Mouse (Mus musculus): ENCODE data around the gene Il1r2.

Il1r2 gene

GRCm38 (mm10) chr1:40073779-40074178, at the start of gene Il1r2:
Gene Il1r2, plus strand, starts transcription at chr1:40074079.
- no peak for DNase-seq

DNA sequence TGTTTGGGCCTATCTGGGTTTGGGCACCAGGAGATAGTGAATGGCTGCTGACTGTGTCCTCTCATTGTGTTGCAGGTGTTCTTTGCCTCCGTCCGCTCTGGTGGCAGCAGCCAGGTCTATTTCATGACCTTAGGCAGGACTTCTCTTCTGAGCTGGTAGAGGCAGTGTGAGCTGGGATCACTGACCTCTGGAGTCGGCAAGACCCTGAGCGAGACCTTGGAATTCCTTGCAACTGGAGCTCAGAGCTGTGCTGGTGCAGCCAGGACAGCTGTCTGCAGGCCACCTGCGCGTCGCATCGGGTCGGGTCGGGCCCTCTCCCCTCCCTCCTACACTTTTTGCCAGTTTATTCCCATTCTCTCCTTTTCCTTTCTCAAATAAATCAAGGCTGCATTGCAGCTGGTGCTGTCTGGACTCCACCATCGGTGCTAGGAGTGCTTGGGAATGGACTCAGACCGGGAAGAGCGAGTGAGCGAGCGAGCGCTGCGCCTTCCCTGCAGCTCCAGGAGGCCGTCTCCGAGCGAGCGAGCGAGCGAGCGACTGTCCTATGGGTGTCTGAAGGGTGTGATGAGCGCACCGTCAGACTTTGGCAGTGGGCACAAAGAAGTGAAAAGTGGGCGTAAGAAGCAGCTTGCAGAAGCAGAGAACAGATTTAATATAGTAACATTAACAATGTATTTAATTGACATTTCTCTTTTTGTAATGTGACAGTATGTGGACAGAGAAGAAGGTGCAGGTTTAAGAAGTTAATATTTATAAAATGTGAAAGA, 49.1 kb upstream of the Il1r2 start:
- DNase-seq, result peak; percentile 52

DNA sequence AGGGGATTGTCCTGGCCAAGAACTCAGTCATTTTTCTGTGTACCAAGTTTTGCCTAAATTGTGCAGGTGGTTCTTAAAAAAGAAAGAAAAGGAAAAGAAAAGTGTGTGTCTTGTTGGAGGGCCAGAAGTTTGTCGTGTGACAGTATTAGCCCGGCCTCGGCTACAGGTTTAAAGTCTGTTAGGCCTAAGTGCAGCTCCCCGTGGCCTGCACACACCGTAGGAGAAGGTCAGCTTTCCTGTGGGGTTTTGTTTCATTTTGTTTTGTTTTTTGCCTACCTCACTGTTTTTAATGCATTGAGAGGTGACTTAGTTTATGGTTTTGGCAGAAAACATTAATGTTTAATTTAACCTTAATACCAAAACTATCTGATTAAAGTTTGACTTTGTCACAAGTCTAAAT, 48.5 kb upstream of the Il1r2 start:
- no peak for DNase-seq

DNA sequence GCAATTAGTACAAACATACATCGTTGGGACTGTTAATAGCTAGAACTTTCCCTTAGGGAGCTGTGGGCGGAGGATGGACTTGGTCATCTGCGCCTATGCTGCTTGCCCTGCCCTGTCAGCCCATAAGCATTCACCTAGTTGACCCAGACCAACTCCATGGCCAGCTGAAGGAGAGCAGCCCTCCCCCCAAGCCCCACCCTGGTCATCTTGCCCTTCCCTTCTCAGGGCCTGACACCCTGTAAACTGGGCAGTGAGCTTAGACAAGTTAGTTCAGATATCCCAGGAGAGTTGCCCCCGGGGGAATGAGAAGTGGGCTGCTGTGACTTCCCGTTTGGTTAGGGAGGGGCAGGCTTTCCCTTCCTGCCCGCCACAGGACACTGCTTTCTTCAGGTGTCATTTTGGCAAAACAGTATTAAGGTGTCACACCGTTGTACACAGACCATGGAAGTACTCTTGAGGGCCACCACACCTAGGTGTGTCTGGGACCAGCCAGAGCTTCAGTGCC, 46.7 kb upstream of the Il1r2 start:
- DNase-seq, result no peak

DNA sequence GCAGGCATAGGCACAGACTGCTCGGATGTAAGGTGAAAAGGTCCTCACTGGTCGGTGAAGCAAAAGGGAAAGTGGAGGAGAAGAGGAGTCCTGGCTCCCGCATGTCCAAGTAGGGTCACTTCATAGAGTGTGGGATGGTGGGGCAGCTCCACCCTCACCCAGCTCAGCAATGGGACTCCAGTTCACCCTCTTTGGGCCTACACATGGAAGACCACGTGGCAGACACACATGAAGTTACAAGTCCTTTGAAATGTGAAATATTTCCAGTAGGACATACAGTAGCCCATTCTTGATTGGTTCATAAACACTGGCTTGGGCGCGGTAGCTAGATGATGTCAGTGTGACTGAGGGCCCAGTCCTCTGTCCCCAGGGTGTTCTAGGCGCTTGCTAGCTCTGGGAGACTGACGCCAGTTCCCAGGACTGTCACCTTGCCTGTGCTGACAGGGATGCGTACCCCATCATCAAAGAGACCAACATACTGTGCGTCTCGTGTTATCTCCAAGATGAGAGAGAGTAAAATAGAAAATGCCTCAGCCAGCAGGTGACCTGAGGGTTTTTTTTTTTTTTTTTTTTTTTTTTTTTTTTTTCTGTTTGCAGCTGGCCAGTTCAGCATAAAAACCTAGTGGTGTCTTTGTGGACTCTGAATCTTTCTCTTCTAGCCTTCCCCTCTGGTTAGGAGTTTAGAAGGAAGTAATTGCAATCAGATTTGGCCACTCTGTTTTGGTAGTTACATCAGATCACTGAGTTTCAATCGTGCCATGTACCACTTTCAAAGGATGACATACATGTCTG, 45.5 kb upstream of the Il1r2 start:
- DNase-seq, result no peak

GRCm38 (mm10) chr1:40029597-40029996, 44.3 kb upstream of the Il1r2 start:
- no peak for DNase-seq

GRCm38 (mm10) chr1:40030287-40030975, 43.4 kb upstream of the Il1r2 start:
- DNase-seq, result no peak

- DNase-seq, result no peak
These were observed 42.9 kb upstream of the Il1r2 start for GRCm38 (mm10) chr1:40030976-40031356.

GRCm38 (mm10) chr1:40031626-40032025, 42.3 kb upstream of the Il1r2 start:
- DNase-seq, result no peak

GRCm38 (mm10) chr1:40033315-40033714, 40.6 kb upstream of the Il1r2 start:
- no peak for DNase-seq

DNA sequence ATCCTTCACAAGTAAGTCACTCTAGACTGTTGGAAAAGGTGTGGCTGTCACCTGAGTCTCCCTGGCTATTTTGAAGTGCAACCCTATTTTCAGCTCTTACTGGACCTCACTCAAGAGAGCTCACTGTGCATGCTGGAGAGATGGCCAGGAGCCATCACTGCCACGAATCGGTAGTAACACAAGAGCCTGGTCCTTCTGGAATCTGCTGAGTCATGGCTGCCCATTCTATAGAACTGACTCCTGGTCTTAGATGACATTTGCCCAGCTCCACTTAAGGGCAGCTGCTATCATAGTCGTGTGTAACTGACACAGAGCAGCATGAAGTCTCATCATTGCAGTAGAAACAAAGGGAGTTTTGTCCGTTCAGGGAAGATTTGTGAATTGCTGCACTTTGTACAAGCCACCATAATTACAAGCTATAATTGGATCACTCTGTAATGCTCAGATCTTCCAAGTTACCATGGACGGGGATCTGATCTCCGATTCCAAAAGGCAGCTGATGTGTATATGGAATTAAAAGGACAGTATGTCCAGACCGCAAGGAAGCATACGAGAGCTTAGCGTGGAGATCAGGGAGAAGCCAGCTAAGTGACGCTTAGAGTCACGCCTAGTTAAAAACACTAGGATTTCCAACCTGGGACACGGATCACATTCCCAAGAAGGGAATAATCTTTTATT, 40.0 kb upstream of the Il1r2 start:
- DNase-seq, result no peak

- no peak for DNase-seq
These were observed 36.0 kb upstream of the Il1r2 start for GRCm38 (mm10) chr1:40037831-40038230.

DNA sequence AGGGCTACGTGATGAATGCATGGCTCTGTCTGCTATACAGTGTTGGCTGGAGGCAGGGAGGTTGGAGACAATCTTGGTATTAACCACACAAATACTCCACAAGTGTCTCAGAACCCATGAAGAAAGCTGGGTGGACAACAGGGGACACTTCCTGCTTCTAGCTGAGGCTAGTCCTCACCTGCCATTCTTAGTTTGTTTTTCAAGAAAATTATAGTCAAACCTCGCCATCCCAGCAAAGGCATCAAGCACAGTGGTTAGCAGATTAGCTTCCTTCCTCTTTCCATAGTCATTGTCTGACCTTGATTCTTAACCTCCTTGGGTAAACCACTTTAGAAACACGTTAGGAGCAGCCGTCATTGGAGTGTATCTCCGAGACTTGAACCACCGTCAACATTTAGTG, 28.2 kb upstream of the Il1r2 start:
- DNase-seq, result no peak

GRCm38 (mm10) chr1:40046600-40046999, 27.3 kb upstream of the Il1r2 start:
- DNase-seq, result no peak

DNA sequence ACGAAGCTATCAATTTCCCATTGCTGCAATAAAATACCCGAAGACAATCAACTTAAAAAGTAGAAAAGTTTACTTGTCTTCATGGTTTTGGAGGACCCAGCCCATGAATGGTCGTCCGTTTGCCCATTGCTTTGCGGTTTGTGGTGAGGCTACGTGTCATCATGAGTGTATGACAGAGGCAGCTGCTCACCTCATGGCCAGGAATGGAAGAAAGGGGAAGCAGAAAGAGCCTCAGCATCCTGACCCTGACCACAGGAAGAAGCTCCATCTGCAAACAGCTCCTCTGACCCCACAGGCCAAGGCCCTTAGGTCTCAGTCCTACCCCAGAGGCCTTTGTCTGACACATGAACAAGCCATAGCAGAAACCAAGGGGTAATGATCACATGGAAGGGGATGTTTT, 22.7 kb upstream of the Il1r2 start:
- DNase-seq, result no peak

DNA sequence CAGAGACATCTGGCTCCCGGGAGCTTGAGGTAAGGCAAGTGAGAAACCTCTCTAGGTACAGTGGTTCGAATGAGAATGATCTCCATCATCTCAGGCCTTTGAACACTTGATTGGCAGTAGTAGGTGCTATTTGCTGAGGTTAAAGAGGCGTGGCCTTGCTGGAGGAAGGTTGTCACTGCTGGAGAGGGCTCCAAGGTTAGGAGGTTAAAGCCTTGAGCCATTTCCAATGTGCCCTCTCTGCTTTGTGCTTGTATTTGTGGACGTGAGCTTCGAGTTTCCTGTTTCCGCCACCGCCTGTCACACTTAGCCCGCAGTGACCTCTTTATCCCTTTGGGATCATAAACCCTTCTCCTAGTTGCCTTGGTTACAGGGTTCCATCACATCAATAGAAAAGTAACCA, 21.7 kb upstream of the Il1r2 start:
- no peak for DNase-seq

DNA sequence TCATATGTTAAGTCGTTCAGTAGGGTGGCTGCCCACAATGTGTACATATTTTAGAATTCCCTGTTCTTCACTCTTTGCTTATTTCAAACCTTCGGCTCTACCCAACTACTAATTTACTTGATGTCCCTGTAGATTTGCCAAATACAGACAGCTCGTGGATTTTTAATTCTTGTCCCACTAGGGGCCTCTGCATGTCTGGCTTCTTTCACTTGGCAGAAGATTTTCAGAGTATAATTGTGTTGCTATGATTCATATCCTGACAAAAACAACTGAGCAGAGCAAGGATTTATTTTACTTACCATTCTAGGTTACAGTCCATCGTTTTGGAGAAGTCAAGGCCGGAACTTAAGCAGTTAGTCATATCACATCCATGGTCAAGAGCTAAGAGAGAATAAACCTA, 20.8 kb upstream of the Il1r2 start:
- no peak for DNase-seq

- DNase-seq, result no peak
These were observed 18.8 kb upstream of the Il1r2 start for GRCm38 (mm10) chr1:40055051-40055450.

DNA sequence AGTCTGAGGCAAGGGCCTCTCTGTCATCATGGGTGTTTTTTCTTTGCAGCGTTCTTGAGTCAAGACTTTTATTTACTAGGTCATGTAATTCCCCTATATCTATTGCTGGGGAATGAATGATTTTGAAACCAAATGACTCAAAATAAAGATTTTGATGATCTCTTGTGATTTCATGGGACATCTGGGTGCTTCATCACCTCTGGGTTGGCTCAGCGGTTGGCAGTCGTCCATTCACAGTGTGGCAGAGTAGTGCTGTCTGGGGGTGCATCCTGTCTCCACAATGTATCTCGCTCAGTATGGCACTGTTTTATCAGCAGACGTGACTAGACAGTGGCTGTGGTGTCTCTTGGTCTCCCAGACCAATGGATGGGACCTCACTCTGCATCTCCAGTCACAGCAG, 17.9 kb upstream of the Il1r2 start:
- DNase-seq, result no peak

DNA sequence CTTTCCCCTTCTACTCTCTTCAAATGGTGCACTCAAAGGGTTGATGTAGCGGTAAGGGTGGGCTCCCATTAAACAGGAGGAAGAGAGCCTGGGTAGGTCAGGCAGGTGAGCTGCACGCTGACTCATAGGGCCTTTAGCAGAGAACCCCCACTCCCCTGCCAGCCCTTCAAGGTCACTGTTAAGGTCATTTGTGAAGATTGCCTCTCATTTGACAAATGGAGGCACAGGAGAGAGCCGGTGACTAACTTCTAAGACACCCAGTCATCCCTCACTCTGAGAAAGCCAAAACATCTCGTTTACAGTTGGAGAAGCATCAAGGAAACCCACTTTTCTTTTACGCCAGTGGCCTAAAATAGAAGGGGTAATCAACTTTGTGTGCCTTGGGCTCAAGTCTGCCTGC, 16.5 kb upstream of the Il1r2 start:
- DNase-seq, result no peak

DNA sequence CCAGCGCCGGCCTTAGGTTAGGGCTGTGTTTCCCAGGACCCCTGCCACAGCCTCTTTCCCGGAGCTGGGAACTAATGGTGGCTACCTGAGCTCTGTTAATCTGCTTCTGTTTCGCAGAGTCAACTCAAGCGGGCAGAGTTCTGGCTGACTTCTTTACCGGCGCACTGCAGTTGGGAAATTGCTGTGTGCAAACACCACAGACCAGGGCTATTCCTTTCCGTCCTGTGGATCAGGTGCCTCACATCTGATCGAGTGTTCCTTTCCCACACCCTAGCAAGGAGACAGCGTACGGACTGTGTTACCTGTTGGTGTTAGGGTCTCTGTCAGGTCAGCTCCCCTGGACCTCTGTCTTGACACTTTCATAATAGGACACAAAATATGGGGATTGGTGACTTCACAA, 15.9 kb upstream of the Il1r2 start:
- DNase-seq, result no peak

DNA sequence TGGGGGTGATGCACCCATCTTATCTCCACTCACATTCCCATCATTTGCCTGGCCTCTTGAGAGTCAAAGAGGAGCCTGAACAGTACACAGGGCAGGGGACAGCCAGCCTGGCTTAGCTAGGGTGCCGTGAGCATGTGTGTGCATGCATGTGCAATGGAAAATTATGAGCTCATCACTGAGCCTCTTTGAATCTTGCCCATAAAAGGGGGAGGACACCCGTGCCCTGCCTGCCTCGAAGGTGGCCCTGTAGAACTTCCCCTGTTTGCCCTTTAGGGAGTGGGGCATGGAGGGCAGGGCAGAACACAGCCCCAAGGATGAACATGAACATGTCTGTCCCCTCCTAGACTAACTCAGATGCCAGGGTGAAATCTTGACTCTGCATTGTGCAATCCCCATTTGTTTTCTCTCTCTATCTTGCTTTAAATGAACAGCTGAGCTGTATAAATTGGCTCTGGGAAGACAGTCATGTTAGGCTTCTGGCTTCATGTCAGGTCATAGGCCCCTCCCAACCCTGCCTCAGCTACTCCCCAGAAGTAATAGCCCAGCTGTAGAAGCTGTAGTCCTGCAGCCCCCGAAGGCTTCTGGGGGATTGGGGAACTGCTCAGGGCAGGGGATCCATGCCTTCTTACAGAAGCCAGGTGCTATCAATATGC, 14.6 kb upstream of the Il1r2 start:
- DNase-seq, result no peak

DNA sequence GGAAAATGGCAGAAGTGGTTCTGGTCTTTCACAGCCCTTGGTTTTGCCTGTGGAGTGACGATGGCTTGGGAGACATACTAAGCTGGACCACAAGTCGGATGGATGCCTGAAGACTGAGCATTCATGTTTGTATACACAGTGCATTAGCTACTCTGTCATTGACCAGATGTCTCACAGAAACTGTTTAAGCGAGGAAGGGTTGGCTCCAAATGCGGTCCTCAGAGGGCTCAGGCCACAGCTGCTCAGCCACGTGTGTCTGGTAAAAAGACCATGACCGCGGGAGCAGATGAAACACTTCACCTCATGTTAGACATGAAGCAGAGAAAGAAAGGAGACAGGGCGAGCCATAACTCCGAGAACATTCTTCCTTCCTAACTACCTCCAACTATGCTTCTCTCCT, 12.5 kb upstream of the Il1r2 start:
- DNase-seq, result no peak

All from layer of hippocampus, adult 9-11 months (tissue).